Mouse (Mus musculus): ENCODE data around the gene Fgfr2. TPM values are rescaled to one million over a fixed set of nuclear protein-coding genes. Genes with fewer than 3 reads are reported as not detected.
"Not testable (repeated sequence)": the region's sequence is repeated elsewhere in the genome, so short reads cannot be mapped to it uniquely, and the experiment has no call there.

Gene Fgfr2
- polyA plus RNA-seq, 1 experiment from 2014 or later, result 133 TPM

GRCm38 (mm10) chr7:130596079-130596855 is 2526.9 kb downstream of the Fgfr2 start:
- not testable (repeated sequence) for H3K4me2 ChIP-seq (replicated peaks; ENCODE audit: low read depth, low read length); H3K9me3 ChIP-seq (ENCODE audit: control insufficient read depth, low read length); H3K36me3 ChIP-seq (ENCODE audit: control insufficient read depth, insufficient read depth, low read length); H3K4me3 ChIP-seq (ENCODE audit: low read length); H3K9ac ChIP-seq (ENCODE audit: low read depth, low read length); H3K27me3 ChIP-seq (ENCODE audit: control insufficient read depth, insufficient read depth, low read length); H3K4me1 ChIP-seq (ENCODE audit: control insufficient read depth, insufficient read depth, low read length); H3K27ac ChIP-seq (ENCODE audit: low read depth, low read length); ATAC-seq (ENCODE audit: low FRiP score, low TSS enrichment)
- WGBS, result 40% methylated on average over 9 of the region's 19 CpGs

GRCm38 (mm10) chr7:130593375-130594239 is 2529.5 kb downstream of the Fgfr2 start:
- H3K27me3 ChIP-seq (ENCODE audit: control insufficient read depth, insufficient read depth, low read length); H3K4me2 ChIP-seq (replicated peaks; ENCODE audit: low read depth, low read length); H3K36me3 ChIP-seq (ENCODE audit: control insufficient read depth, insufficient read depth, low read length); ATAC-seq (ENCODE audit: low FRiP score, low TSS enrichment); H3K4me1 ChIP-seq (ENCODE audit: control insufficient read depth, insufficient read depth, low read length); H3K4me3 ChIP-seq (ENCODE audit: low read length); H3K9me3 ChIP-seq (ENCODE audit: control insufficient read depth, low read length); H3K27ac ChIP-seq (ENCODE audit: low read depth, low read length); H3K9ac ChIP-seq (ENCODE audit: low read depth, low read length): not testable (repeated sequence)
- 66% methylated on average over 6 of the region's 11 CpGs for WGBS

GRCm38 (mm10) chr7:130592975-130593374 is 2530.2 kb downstream of the Fgfr2 start:
- H3K27ac ChIP-seq (ENCODE audit: low read depth, low read length); H3K36me3 ChIP-seq (ENCODE audit: control insufficient read depth, insufficient read depth, low read length); H3K9ac ChIP-seq (ENCODE audit: low read depth, low read length); H3K4me3 ChIP-seq (ENCODE audit: low read length); H3K4me2 ChIP-seq (replicated peaks; ENCODE audit: low read depth, low read length); H3K27me3 ChIP-seq (ENCODE audit: control insufficient read depth, insufficient read depth, low read length); H3K4me1 ChIP-seq (ENCODE audit: control insufficient read depth, insufficient read depth, low read length); H3K9me3 ChIP-seq (ENCODE audit: control insufficient read depth, low read length): not testable (repeated sequence)
- ATAC-seq (ENCODE audit: low FRiP score, low TSS enrichment), result peak; percentile 36; the same call in 1 of the 2 replicates
- no CpG with 5 or more reads among the region's 11 CpGs for WGBS

GRCm38 (mm10) chr7:130590845-130591437 is 2532.2 kb downstream of the Fgfr2 start:
- 75% methylated on average over 8 of the region's 8 CpGs for WGBS
- Histone ChIP-seq H3K9ac (ENCODE audit: low read depth, low read length) (no peak overlapping the region), H3K4me1 (ENCODE audit: control insufficient read depth, insufficient read depth, low read length) (no peaks in the 10 kb centered on the region), H3K4me3 (ENCODE audit: low read length) (no peak overlapping the region), H3K4me2 (replicated peaks; ENCODE audit: low read depth, low read length) (no peak overlapping the region), H3K27me3 (ENCODE audit: control insufficient read depth, insufficient read depth, low read length) (no peaks in the 10 kb centered on the region), H3K36me3 (ENCODE audit: control insufficient read depth, insufficient read depth, low read length) (no peaks in the 10 kb centered on the region), H3K9me3 (ENCODE audit: control insufficient read depth, low read length) (no peaks in the 10 kb centered on the region), H3K27ac (ENCODE audit: low read depth, low read length) (no peak overlapping the region)
- ATAC-seq (ENCODE audit: low FRiP score, low TSS enrichment), result no peak

GRCm38 (mm10) chr7:130590081-130590828 is 2532.9 kb downstream of the Fgfr2 start:
- ATAC-seq (ENCODE audit: low FRiP score, low TSS enrichment), result no peak
- H3K27me3 ChIP-seq (ENCODE audit: control insufficient read depth, insufficient read depth, low read length), result no peaks in the 10 kb centered on the region
- H3K4me1 ChIP-seq (ENCODE audit: control insufficient read depth, insufficient read depth, low read length), result no peaks in the 10 kb centered on the region
- 74% methylated on average over 13 of the region's 13 CpGs for WGBS
- no peak overlapping the region for H3K4me3 ChIP-seq (ENCODE audit: low read length)
- no peak overlapping the region for H3K27ac ChIP-seq (ENCODE audit: low read depth, low read length)
- no peak overlapping the region for H3K9ac ChIP-seq (ENCODE audit: low read depth, low read length)
- no peaks in the 10 kb centered on the region for H3K9me3 ChIP-seq (ENCODE audit: control insufficient read depth, low read length)
- H3K4me2 ChIP-seq (replicated peaks; ENCODE audit: low read depth, low read length), result no peak overlapping the region
- H3K36me3 ChIP-seq (ENCODE audit: control insufficient read depth, insufficient read depth, low read length), result no peaks in the 10 kb centered on the region

- no peaks in the 10 kb centered on the region for H3K9me3 ChIP-seq (ENCODE audit: control insufficient read depth, low read length)
- H3K27me3 ChIP-seq (ENCODE audit: control insufficient read depth, insufficient read depth, low read length), result no peaks in the 10 kb centered on the region
- no peak for ATAC-seq (ENCODE audit: low FRiP score, low TSS enrichment)
- H3K36me3 ChIP-seq (ENCODE audit: control insufficient read depth, insufficient read depth, low read length), result no peaks in the 10 kb centered on the region
- no peak overlapping the region for H3K4me3 ChIP-seq (ENCODE audit: low read length)
- 80% methylated on average over 2 of the region's 2 CpGs for WGBS
- no peaks in the 10 kb centered on the region for H3K4me1 ChIP-seq (ENCODE audit: control insufficient read depth, insufficient read depth, low read length)
- H3K9ac ChIP-seq (ENCODE audit: low read depth, low read length), result no peak overlapping the region
- H3K27ac ChIP-seq (ENCODE audit: low read depth, low read length), result no peak overlapping the region
- H3K4me2 ChIP-seq (replicated peaks; ENCODE audit: low read depth, low read length), result no peak overlapping the region
Measured at GRCm38 (mm10) chr7:130586521-130587072, 2536.6 kb downstream of the Fgfr2 start.

GRCm38 (mm10) chr7:130578607-130579006 is 2544.5 kb downstream of the Fgfr2 start:
- Histone ChIP-seq H3K4me3 (ENCODE audit: low read length) (no peak overlapping the region), H3K27ac (ENCODE audit: low read depth, low read length) (no peak overlapping the region), H3K4me2 (replicated peaks; ENCODE audit: low read depth, low read length) (no peak overlapping the region), H3K9ac (ENCODE audit: low read depth, low read length) (no peak overlapping the region), H3K36me3 (ENCODE audit: control insufficient read depth, insufficient read depth, low read length) (no peaks in the 10 kb centered on the region; the same call in 1 of the 2 replicates), H3K27me3 (ENCODE audit: control insufficient read depth, insufficient read depth, low read length) (no peaks in the 10 kb centered on the region), H3K9me3 (ENCODE audit: control insufficient read depth, low read length) (no peaks in the 10 kb centered on the region), H3K4me1 (ENCODE audit: control insufficient read depth, insufficient read depth, low read length) (peaks cover 9% of the 10 kb centered on the region; the same call in 1 of the 2 replicates)
- WGBS, result 58% methylated on average over 5 of the region's 5 CpGs
- no peak for ATAC-seq (ENCODE audit: low FRiP score, low TSS enrichment)

GRCm38 (mm10) chr7:130578066-130578465 is 2545.1 kb downstream of the Fgfr2 start:
- no peaks in the 10 kb centered on the region for H3K9me3 ChIP-seq (ENCODE audit: control insufficient read depth, low read length)
- no peak overlapping the region for H3K4me3 ChIP-seq (ENCODE audit: low read length)
- no peak overlapping the region for H3K9ac ChIP-seq (ENCODE audit: low read depth, low read length)
- WGBS, result 88% methylated on average over 2 of the region's 2 CpGs
- H3K27me3 ChIP-seq (ENCODE audit: control insufficient read depth, insufficient read depth, low read length), result no peaks in the 10 kb centered on the region
- no peaks in the 10 kb centered on the region; the same call in 1 of the 2 replicates for H3K36me3 ChIP-seq (ENCODE audit: control insufficient read depth, insufficient read depth, low read length)
- peaks cover 9% of the 10 kb centered on the region; the same call in 1 of the 2 replicates for H3K4me1 ChIP-seq (ENCODE audit: control insufficient read depth, insufficient read depth, low read length)
- ATAC-seq (ENCODE audit: low FRiP score, low TSS enrichment), result no peak
- no peak overlapping the region for H3K27ac ChIP-seq (ENCODE audit: low read depth, low read length)
- H3K4me2 ChIP-seq (replicated peaks; ENCODE audit: low read depth, low read length), result no peak overlapping the region

All from kidney, embryonic 14.5 days (tissue).